Mouse (Mus musculus): ENCODE measurements around the gene Gm45021. TPM values are rescaled to one million over a fixed set of nuclear protein-coding genes. Genes with fewer than 3 reads are reported as not detected.

Gm45021 gene
- polyA plus RNA-seq, 1 experiment, result not detected

- no peak for TF ChIP-seq E2F4 (IDR thresholded peaks at IDR 0.05; ENCODE audit: insufficient read depth)
- no peak for TF ChIP-seq MAX (IDR thresholded peaks at IDR 0.05; ENCODE audit: low read depth)
- no peak for TF ChIP-seq POLR2AphosphoS2 (IDR thresholded peaks at IDR 0.05; ENCODE audit: insufficient read length, low read depth)
- no peak for TF ChIP-seq TCF12 (IDR thresholded peaks at IDR 0.05; ENCODE audit: insufficient read depth, poor library complexity, severe bottlenecking)
- no peak for TF ChIP-seq MYOD1 (IDR thresholded peaks at IDR 0.05; ENCODE audit: control insufficient read depth in 1 of 3, insufficient read length in 2 of 3, low read depth in 2 of 3)
- TF ChIP-seq TCF3 (IDR thresholded peaks at IDR 0.05; ENCODE audit: insufficient read length, low read depth), result no peak
- TF ChIP-seq REST (IDR thresholded peaks at IDR 0.05; ENCODE audit: insufficient read depth, insufficient read length), result no peak
- no peak for TF ChIP-seq POLR2A (IDR thresholded peaks at IDR 0.05; ENCODE audit: insufficient read length, low read depth)
- Histone ChIP-seq H3K36me3 (ENCODE audit: control insufficient read depth, insufficient read depth) (no peaks in the 10 kb centered on the region), H3K79me2 (ENCODE audit: control insufficient read depth, insufficient read depth) (no peaks in the 10 kb centered on the region), H3K27me3 (ENCODE audit: control insufficient read depth, insufficient read depth, insufficient read length) (no peaks in the 10 kb centered on the region), H3K4me3 (no peak overlapping the region), H3K4me2 (ENCODE audit: low read depth) (no peak overlapping the region), H3ac (ENCODE audit: control insufficient read depth, insufficient read length) (no peak overlapping the region)
Observed at GRCm38 (mm10) chr6:48565693-48566310, 23.6 kb upstream of the Gm45021 start.

- Histone ChIP-seq H3K4me3 (no peak overlapping the region), H3K79me2 (ENCODE audit: control insufficient read depth, insufficient read depth) (no peaks in the 10 kb centered on the region), H3ac (ENCODE audit: control insufficient read depth, insufficient read length) (no peak overlapping the region), H3K4me2 (ENCODE audit: low read depth) (no peak overlapping the region), H3K27me3 (ENCODE audit: control insufficient read depth, insufficient read depth, insufficient read length) (no peaks in the 10 kb centered on the region), H3K36me3 (ENCODE audit: control insufficient read depth, insufficient read depth) (no peaks in the 10 kb centered on the region)
- TF ChIP-seq TCF3 (IDR thresholded peaks at IDR 0.05; ENCODE audit: insufficient read length, low read depth) (no peak), MYOD1 (IDR thresholded peaks at IDR 0.05; ENCODE audit: control insufficient read depth in 1 of 3, insufficient read length in 2 of 3, low read depth in 2 of 3) (no peak), TCF12 (IDR thresholded peaks at IDR 0.05; ENCODE audit: insufficient read depth, poor library complexity, severe bottlenecking) (no peak), E2F4 (IDR thresholded peaks at IDR 0.05; ENCODE audit: insufficient read depth) (no peak), USF1 (IDR thresholded peaks at IDR 0.05; ENCODE audit: low read depth) (no peak), POLR2A (IDR thresholded peaks at IDR 0.05; ENCODE audit: insufficient read length, low read depth) (no peak), CEBPB (IDR thresholded peaks at IDR 0.05; ENCODE audit: insufficient read depth, poor library complexity, severe bottlenecking) (no peak), MYOG (IDR thresholded peaks at IDR 0.05; ENCODE audit: control insufficient read depth in 1 of 3, insufficient read depth in 1 of 3, insufficient read length in 2 of 3, low read depth in 2 of 3) (no peak), REST (IDR thresholded peaks at IDR 0.05; ENCODE audit: insufficient read depth, insufficient read length) (no peak)
Observed at GRCm38 (mm10) chr6:48566312-48566711, 23.1 kb upstream of the Gm45021 start.

- H3K4me3 ChIP-seq, result no peak overlapping the region
- TF ChIP-seq MYOG (IDR thresholded peaks at IDR 0.05; ENCODE audit: control insufficient read depth in 1 of 3, insufficient read depth in 1 of 3, insufficient read length in 2 of 3, low read depth in 2 of 3) (no peak), MYOD1 (IDR thresholded peaks at IDR 0.05; ENCODE audit: control insufficient read depth in 1 of 3, insufficient read length in 2 of 3, low read depth in 2 of 3) (no peak), TCF12 (IDR thresholded peaks at IDR 0.05; ENCODE audit: insufficient read depth, poor library complexity, severe bottlenecking) (no peak), MAX (IDR thresholded peaks at IDR 0.05; ENCODE audit: low read depth) (no peak), POLR2A (IDR thresholded peaks at IDR 0.05; ENCODE audit: insufficient read length, low read depth) (no peak), TCF3 (IDR thresholded peaks at IDR 0.05; ENCODE audit: insufficient read length, low read depth) (no peak), CEBPB (IDR thresholded peaks at IDR 0.05; ENCODE audit: insufficient read depth, poor library complexity, severe bottlenecking) (no peak), SRF (IDR thresholded peaks at IDR 0.05; ENCODE audit: control insufficient read depth, insufficient read length, low read depth) (no peak), E2F4 (IDR thresholded peaks at IDR 0.05; ENCODE audit: insufficient read depth) (no peak), POLR2AphosphoS2 (IDR thresholded peaks at IDR 0.05; ENCODE audit: insufficient read length, low read depth) (no peak), USF1 (IDR thresholded peaks at IDR 0.05; ENCODE audit: low read depth) (no peak), REST (IDR thresholded peaks at IDR 0.05; ENCODE audit: insufficient read depth, insufficient read length) (no peak)
- no peaks in the 10 kb centered on the region for H3K36me3 ChIP-seq (ENCODE audit: control insufficient read depth, insufficient read depth)
- no peak overlapping the region for H3K4me2 ChIP-seq (ENCODE audit: low read depth)
- no peak overlapping the region for H3ac ChIP-seq (ENCODE audit: control insufficient read depth, insufficient read length)
- H3K27me3 ChIP-seq (ENCODE audit: control insufficient read depth, insufficient read depth, insufficient read length), result no peaks in the 10 kb centered on the region
- no peaks in the 10 kb centered on the region for H3K79me2 ChIP-seq (ENCODE audit: control insufficient read depth, insufficient read depth)
Observed at GRCm38 (mm10) chr6:48568036-48568984, 21.1 kb upstream of the Gm45021 start.

- Histone ChIP-seq H3K36me3 (ENCODE audit: control insufficient read depth, insufficient read depth) (no peaks in the 10 kb centered on the region), H3K27me3 (ENCODE audit: control insufficient read depth, insufficient read depth, insufficient read length) (no peaks in the 10 kb centered on the region), H3K79me2 (ENCODE audit: control insufficient read depth, insufficient read depth) (no peaks in the 10 kb centered on the region), H3K4me3 (no peak overlapping the region), H3ac (ENCODE audit: control insufficient read depth, insufficient read length) (no peak overlapping the region), H3K4me2 (ENCODE audit: low read depth) (no peak overlapping the region)
- TF ChIP-seq E2F4 (IDR thresholded peaks at IDR 0.05; ENCODE audit: insufficient read depth) (no peak), MYOD1 (IDR thresholded peaks at IDR 0.05; ENCODE audit: control insufficient read depth in 1 of 3, insufficient read length in 2 of 3, low read depth in 2 of 3) (no peak)
Observed at GRCm38 (mm10) chr6:48569065-48569807, 20.2 kb upstream of the Gm45021 start.
